Mouse (Mus musculus): Measurements from ENCODE around the gene Casz1. TPM values are rescaled to one million over a fixed set of nuclear protein-coding genes. Genes with fewer than 3 reads are reported as not detected.

Casz1 gene
- polyA plus RNA-seq, 1 experiment from 2014 or later = 3.6 TPM

- Histone ChIP-seq H3K4me1 (replicated peaks; ENCODE audit: control insufficient read depth, insufficient read depth, low read length) (peaks cover 15% of the 10 kb centered on the region), H3K27ac (ENCODE audit: low read depth, low read length) (no peak overlapping the region), H3K36me3 (ENCODE audit: control insufficient read depth, insufficient read depth, low read length) (no peaks in the 10 kb centered on the region), H3K4me2 (ENCODE audit: low read depth, low read length, severe bottlenecking) (no peak overlapping the region), H3K4me3 (ENCODE audit: low read depth, low read length) (no peak overlapping the region), H3K9me3 (ENCODE audit: control insufficient read depth, low read length) (no peaks in the 10 kb centered on the region), H3K9ac (ENCODE audit: low read length) (no peak overlapping the region), H3K27me3 (ENCODE audit: control insufficient read depth, insufficient read depth, low read length) (peaks cover 12% of the 10 kb centered on the region)
- ATAC-seq (replicated peaks; ENCODE audit: low FRiP score) (no peak), DNase-seq (ENCODE audit: low spot score) (no peak)
- WGBS = 80% methylated on average over 6 of the region's 6 CpGs
These were observed 31.6 kb upstream of the Casz1 start for GRCm38 (mm10) chr4:148772658-148773057.

GRCm38 (mm10) chr4:148774036-148774435 lies 30.2 kb upstream of the Casz1 start:
- Histone ChIP-seq H3K4me3 (ENCODE audit: low read depth, low read length) (no peak overlapping the region), H3K27me3 (ENCODE audit: control insufficient read depth, insufficient read depth, low read length) (peaks cover 12% of the 10 kb centered on the region), H3K27ac (ENCODE audit: low read depth, low read length) (no peak overlapping the region), H3K9me3 (ENCODE audit: control insufficient read depth, low read length) (no peaks in the 10 kb centered on the region), H3K36me3 (ENCODE audit: control insufficient read depth, insufficient read depth, low read length) (no peaks in the 10 kb centered on the region), H3K4me2 (ENCODE audit: low read depth, low read length, severe bottlenecking) (no peak overlapping the region), H3K9ac (ENCODE audit: low read length) (no peak overlapping the region), H3K4me1 (replicated peaks; ENCODE audit: control insufficient read depth, insufficient read depth, low read length) (peaks cover 15% of the 10 kb centered on the region)
- no peak for ATAC-seq (replicated peaks; ENCODE audit: low FRiP score)
- 83% methylated on average over 6 of the region's 6 CpGs for WGBS
- DNase-seq (ENCODE audit: low spot score) = no peak

- Histone ChIP-seq H3K27ac (ENCODE audit: low read depth, low read length) (no peak overlapping the region), H3K9me3 (ENCODE audit: control insufficient read depth, low read length) (no peaks in the 10 kb centered on the region), H3K4me2 (ENCODE audit: low read depth, low read length, severe bottlenecking) (no peak overlapping the region), H3K27me3 (ENCODE audit: control insufficient read depth, insufficient read depth, low read length) (peaks cover 12% of the 10 kb centered on the region), H3K4me1 (replicated peaks; ENCODE audit: control insufficient read depth, insufficient read depth, low read length) (peaks cover 10% of the 10 kb centered on the region), H3K4me3 (ENCODE audit: low read depth, low read length) (no peak overlapping the region), H3K36me3 (ENCODE audit: control insufficient read depth, insufficient read depth, low read length) (no peaks in the 10 kb centered on the region), H3K9ac (ENCODE audit: low read length) (no peak overlapping the region)
- DNase-seq (ENCODE audit: low spot score) (no peak), ATAC-seq (replicated peaks; ENCODE audit: low FRiP score) (no peak)
- WGBS = 53% methylated on average over 10 of the region's 10 CpGs
These were observed 28.6 kb upstream of the Casz1 start for GRCm38 (mm10) chr4:148775476-148776269.

GRCm38 (mm10) chr4:148780097-148780621 lies 24.1 kb upstream of the Casz1 start:
- ATAC-seq (replicated peaks; ENCODE audit: low FRiP score) (no peak), DNase-seq (ENCODE audit: low spot score) (no peak)
- H3K36me3 ChIP-seq (ENCODE audit: control insufficient read depth, insufficient read depth, low read length) = no peaks in the 10 kb centered on the region
- no peak overlapping the region for H3K9ac ChIP-seq (ENCODE audit: low read length)
- H3K27me3 ChIP-seq (ENCODE audit: control insufficient read depth, insufficient read depth, low read length) = no peaks in the 10 kb centered on the region; the same call in 1 of the 2 replicates
- WGBS = 47% methylated on average over 8 of the region's 8 CpGs
- H3K4me2 ChIP-seq (ENCODE audit: low read depth, low read length, severe bottlenecking) = no peak overlapping the region
- no peaks in the 10 kb centered on the region for H3K4me1 ChIP-seq (replicated peaks; ENCODE audit: control insufficient read depth, insufficient read depth, low read length)
- no peak overlapping the region for H3K4me3 ChIP-seq (ENCODE audit: low read depth, low read length)
- no peak overlapping the region for H3K27ac ChIP-seq (ENCODE audit: low read depth, low read length)
- H3K9me3 ChIP-seq (ENCODE audit: control insufficient read depth, low read length) = no peaks in the 10 kb centered on the region

GRCm38 (mm10) chr4:148781516-148781915 lies 22.7 kb upstream of the Casz1 start:
- WGBS = 86% methylated on average over 7 of the region's 7 CpGs
- no peaks in the 10 kb centered on the region for H3K36me3 ChIP-seq (ENCODE audit: control insufficient read depth, insufficient read depth, low read length)
- ATAC-seq (replicated peaks; ENCODE audit: low FRiP score) = no peak
- H3K9ac ChIP-seq (ENCODE audit: low read length) = no peak overlapping the region
- no peaks in the 10 kb centered on the region; the same call in 1 of the 2 replicates for H3K27me3 ChIP-seq (ENCODE audit: control insufficient read depth, insufficient read depth, low read length)
- no peaks in the 10 kb centered on the region for H3K4me1 ChIP-seq (replicated peaks; ENCODE audit: control insufficient read depth, insufficient read depth, low read length)
- no peaks in the 10 kb centered on the region for H3K9me3 ChIP-seq (ENCODE audit: control insufficient read depth, low read length)
- DNase-seq (ENCODE audit: low spot score) = no peak
- no peak overlapping the region for H3K27ac ChIP-seq (ENCODE audit: low read depth, low read length)
- H3K4me3 ChIP-seq (ENCODE audit: low read depth, low read length) = no peak overlapping the region
- H3K4me2 ChIP-seq (ENCODE audit: low read depth, low read length, severe bottlenecking) = no peak overlapping the region

GRCm38 (mm10) chr4:148782880-148783279 lies 21.3 kb upstream of the Casz1 start:
- Histone ChIP-seq H3K4me1 (replicated peaks; ENCODE audit: control insufficient read depth, insufficient read depth, low read length) (no peaks in the 10 kb centered on the region), H3K27ac (ENCODE audit: low read depth, low read length) (no peak overlapping the region), H3K27me3 (ENCODE audit: control insufficient read depth, insufficient read depth, low read length) (no peaks in the 10 kb centered on the region; the same call in 1 of the 2 replicates), H3K9me3 (ENCODE audit: control insufficient read depth, low read length) (no peaks in the 10 kb centered on the region), H3K4me2 (ENCODE audit: low read depth, low read length, severe bottlenecking) (no peak overlapping the region), H3K4me3 (ENCODE audit: low read depth, low read length) (no peak overlapping the region), H3K9ac (ENCODE audit: low read length) (no peak overlapping the region), H3K36me3 (ENCODE audit: control insufficient read depth, insufficient read depth, low read length) (no peaks in the 10 kb centered on the region)
- no peak for ATAC-seq (replicated peaks; ENCODE audit: low FRiP score)
- WGBS = 84% methylated on average over 6 of the region's 6 CpGs
- no peak for DNase-seq (ENCODE audit: low spot score)

GRCm38 (mm10) chr4:148783760-148784159 lies 20.5 kb upstream of the Casz1 start:
- no peak overlapping the region for H3K9ac ChIP-seq (ENCODE audit: low read length)
- no peaks in the 10 kb centered on the region; the same call in 1 of the 2 replicates for H3K27me3 ChIP-seq (ENCODE audit: control insufficient read depth, insufficient read depth, low read length)
- H3K27ac ChIP-seq (ENCODE audit: low read depth, low read length) = no peak overlapping the region
- H3K9me3 ChIP-seq (ENCODE audit: control insufficient read depth, low read length) = no peaks in the 10 kb centered on the region
- no peaks in the 10 kb centered on the region for H3K36me3 ChIP-seq (ENCODE audit: control insufficient read depth, insufficient read depth, low read length)
- no peak overlapping the region for H3K4me2 ChIP-seq (ENCODE audit: low read depth, low read length, severe bottlenecking)
- DNase-seq (ENCODE audit: low spot score) (no peak), ATAC-seq (replicated peaks; ENCODE audit: low FRiP score) (no peak)
- H3K4me3 ChIP-seq (ENCODE audit: low read depth, low read length) = no peak overlapping the region
- no peaks in the 10 kb centered on the region; the same call in 1 of the 2 replicates for H3K4me1 ChIP-seq (replicated peaks; ENCODE audit: control insufficient read depth, insufficient read depth, low read length)
- 80% methylated on average over 6 of the region's 6 CpGs for WGBS

- Histone ChIP-seq H3K9me3 (ENCODE audit: control insufficient read depth, low read length) (no peaks in the 10 kb centered on the region), H3K36me3 (ENCODE audit: control insufficient read depth, insufficient read depth, low read length) (no peaks in the 10 kb centered on the region), H3K4me1 (replicated peaks; ENCODE audit: control insufficient read depth, insufficient read depth, low read length) (no peaks in the 10 kb centered on the region; the same call in 1 of the 2 replicates), H3K27me3 (ENCODE audit: control insufficient read depth, insufficient read depth, low read length) (no peaks in the 10 kb centered on the region; the same call in 1 of the 2 replicates), H3K27ac (ENCODE audit: low read depth, low read length) (no peak overlapping the region), H3K4me3 (ENCODE audit: low read depth, low read length) (no peak overlapping the region), H3K9ac (ENCODE audit: low read length) (no peak overlapping the region), H3K4me2 (ENCODE audit: low read depth, low read length, severe bottlenecking) (no peak overlapping the region)
- 94% methylated on average over 6 of the region's 6 CpGs for WGBS
- ATAC-seq (replicated peaks; ENCODE audit: low FRiP score) = no peak
- no peak for DNase-seq (ENCODE audit: low spot score)
These were observed 19.1 kb upstream of the Casz1 start for GRCm38 (mm10) chr4:148785053-148785567.

Data from forebrain, embryonic 11.5 days (tissue).